Mouse (Mus musculus) cerebellum, postnatal 36 days (tissue): ENCODE results near the gene Nfil3.

Source experiments
- DNase-seq, 2 experiments: peaks; one replicate each; pipeline ENCODE4 v3.0.0; 2021 to 2022; ENCODE audit warnings: mixed read lengths in 2 of 2

Gene Nfil3

DNA sequence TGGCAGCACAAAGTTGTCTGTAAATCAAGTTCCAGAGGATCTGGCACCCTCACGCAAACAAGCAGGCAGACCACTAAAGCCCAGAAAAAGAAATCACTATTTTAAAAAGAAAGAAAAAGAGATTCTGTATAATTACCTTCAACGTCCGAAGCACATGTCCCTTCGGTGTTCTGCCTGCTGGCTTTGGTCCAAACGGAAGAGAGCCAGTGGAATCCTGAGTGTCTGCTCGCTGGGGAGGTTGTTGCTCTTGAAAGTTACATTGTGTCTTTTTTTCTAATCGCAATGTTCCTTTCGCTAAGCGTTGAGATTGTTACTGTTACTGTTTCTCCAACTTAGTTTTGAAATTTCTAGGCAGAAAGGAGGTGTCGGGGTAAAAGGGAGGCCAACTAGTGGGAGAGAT is 50.3 kb downstream of the Nfil3 start:
- DNase-seq: peak in 1 of 2 experiments; percentile 14

- DNase-seq: peak; percentile 82 to 91
These were observed 51.4 kb downstream of the Nfil3 start, which contains the start of gene Auh for GRCm38 (mm10) chr13:52929209-52930171. Auh (minus strand) TSS chr13:52929681.

- DNase-seq: no peak
These were observed 52.5 kb downstream of the Nfil3 start for GRCm38 (mm10) chr13:52928392-52928791.

DNA sequence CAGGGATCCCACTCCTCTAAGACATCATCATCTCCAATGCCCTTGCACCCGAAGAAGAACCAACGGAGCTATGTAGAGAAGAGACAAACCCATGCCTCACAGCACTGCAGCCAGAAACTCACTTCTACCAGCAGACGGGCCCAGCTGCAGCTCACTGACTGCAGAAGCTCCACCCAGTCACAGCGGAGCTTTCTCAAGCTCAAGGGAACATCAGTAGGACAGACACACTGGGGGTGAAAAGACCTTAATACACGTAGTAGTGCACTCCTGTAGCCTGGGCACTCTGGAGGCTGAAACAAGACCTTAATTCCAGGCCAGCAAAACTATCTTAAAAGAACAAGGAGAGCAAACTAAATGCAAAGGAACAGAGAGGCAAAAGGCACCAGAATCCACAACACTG is 56.4 kb downstream of the Nfil3 start:
- no peak for DNase-seq

DNA sequence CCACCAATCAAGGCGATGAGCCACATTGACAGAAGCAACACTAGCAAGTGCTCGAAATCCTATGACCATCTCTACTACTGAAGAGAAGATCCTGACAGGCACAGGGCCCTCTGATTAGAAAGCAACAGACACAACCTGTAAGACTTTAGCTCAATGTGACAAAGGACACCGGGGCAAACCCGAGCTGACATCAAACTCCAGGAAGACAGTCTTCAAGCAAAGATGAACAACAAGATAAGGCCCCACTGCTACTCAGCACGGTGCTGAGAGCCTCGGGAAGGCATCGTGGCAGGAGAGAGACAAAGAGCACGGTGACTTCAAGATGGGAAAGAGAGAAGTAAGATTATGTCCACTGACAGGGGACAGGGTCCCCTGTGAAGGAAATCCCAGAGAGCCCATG is 58.9 kb downstream of the Nfil3 start:
- DNase-seq: no peak

- DNase-seq: no peak
These were observed 59.6 kb downstream of the Nfil3 start for GRCm38 (mm10) chr13:52921065-52921825.

- DNase-seq: no peak
These were observed 61.0 kb downstream of the Nfil3 start for GRCm38 (mm10) chr13:52919790-52920352.

DNA sequence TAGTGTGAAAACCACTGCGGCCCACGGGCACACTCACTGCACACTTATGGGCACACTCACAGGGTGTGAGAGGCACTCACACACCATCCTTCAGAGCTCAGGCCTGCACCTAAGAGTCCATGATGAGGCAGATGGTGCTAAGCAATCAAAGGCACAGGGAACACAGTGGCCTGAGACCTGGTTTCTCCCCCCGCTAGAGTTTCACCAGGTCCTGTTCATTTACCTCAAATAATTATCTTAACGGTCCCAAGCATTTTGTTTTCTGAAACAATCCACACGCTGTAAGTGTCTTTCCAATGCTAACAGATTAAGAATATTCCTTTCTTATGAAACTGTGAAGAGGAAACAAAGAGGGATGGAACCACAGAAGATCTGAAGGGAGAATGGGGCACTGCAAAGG is 62.5 kb downstream of the Nfil3 start:
- no peak for DNase-seq
